Mouse (Mus musculus) adipocyte (in vitro differentiated cells): ENCODE measurements at regions not wholly inside any gene's neighbourhood (a gene's known extent, or its start where the extent isn't known, plus 50 kb on each side); places are given as distances from the start of the nearest gene placed in this dataset.

ENCODE experiments used
- DNase-seq: peaks from one replicate; pipeline ENCODE4 v3.0.0-alpha.2; 2016; ENCODE audit warnings: low spot score

GRCm38 (mm10) chr3:44912664-44913063 is 465.5 kb upstream of the Pcdh10 start:
- peak; percentile 49 for DNase-seq

- no peak for DNase-seq
Measured at GRCm38 (mm10) chr3:44914321-44914720, 463.9 kb upstream of the Pcdh10 start.
